Mouse (Mus musculus): ENCODE measurements around the gene Fam207a.

DNA sequence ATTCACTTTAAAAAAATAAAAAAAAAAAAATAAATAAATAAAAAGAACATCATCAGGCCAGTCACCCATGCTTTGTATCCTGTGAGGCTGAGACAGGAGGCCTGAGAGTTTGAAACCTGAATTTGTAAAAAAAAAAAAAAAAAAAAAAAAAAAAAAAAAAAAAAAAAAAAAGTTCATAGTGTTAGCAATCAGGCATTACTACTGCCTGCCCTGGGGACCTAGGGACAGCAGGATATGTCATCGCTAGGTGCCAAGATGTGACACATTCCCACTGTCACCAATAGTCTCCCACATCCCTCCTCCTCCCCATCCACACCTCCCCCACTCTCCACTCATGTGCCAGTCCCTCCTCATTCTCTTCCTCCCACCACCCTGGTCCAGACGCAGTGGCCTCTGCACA is 10.9 kb upstream of the Fam207a start:
- TF ChIP-seq CTCF (IDR thresholded peaks at IDR 0.05; ENCODE audit: low read depth) (no peak), EP300 (IDR thresholded peaks at IDR 0.05; ENCODE audit: low read depth) (no peak)
